Mouse (Mus musculus) right cerebral cortex, postnatal 4 days (tissue): ENCODE results near the gene Gpr179.
"Not testable (repeated sequence)": the region's sequence is repeated elsewhere in the genome, so short reads cannot be mapped to it uniquely, and the experiment has no call there.

Source experiments
- DNase-seq: peaks from one replicate; pipeline ENCODE4 v3.0.0-alpha.2; 2022

Gene Gpr179

GRCm38 (mm10) chr11:97354646-97355045 is 2.8 kb upstream of the Gpr179 start:
- DNase-seq = no peak

GRCm38 (mm10) chr11:97352935-97353597 is 1.2 kb upstream of the Gpr179 start:
- no peak for DNase-seq

GRCm38 (mm10) chr11:97350035-97350434 is 1.8 kb downstream of the Gpr179 start:
- peak; percentile 78 for DNase-seq

DNA sequence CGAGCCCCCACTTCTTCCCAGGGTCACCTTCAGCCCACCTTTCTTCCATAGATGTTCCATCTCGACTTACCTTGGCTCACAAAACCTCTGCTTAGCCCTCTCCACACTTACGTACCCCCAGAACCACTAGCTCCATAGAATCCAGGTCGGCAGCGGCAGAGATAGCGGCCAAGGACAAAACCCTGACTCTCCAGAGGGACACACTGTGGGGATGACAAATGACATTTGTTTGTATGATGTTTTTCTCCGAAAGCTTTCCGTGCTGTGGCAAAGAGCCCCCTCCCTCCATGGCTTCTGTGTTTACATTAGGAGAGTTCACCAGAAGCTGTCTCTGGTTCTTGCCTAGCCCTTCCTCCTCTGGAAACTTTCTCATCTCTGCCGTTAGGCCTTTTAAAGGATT is 4.6 kb downstream of the Gpr179 start:
- DNase-seq = no peak

DNA sequence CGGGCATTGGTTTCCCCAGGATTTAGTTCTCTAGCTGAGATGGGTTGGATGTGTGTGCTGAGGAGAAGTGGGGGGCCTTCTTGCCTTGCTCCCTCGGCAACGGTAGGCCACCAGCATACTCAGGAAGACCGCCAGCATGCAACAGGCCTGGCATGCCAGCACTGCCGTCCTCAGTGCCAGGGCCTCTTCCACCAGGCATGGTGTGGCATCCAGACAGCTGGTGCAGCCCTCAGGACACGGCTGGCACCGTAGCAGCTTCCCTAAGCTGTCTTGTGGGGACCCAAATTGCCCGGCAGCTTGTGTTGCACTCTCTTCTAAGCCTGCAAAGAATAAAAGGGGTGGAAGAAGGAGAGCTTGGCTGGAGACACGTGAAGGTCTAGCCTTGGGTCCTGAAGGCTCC is 5.5 kb downstream of the Gpr179 start:
- peak; percentile 29 for DNase-seq

DNA sequence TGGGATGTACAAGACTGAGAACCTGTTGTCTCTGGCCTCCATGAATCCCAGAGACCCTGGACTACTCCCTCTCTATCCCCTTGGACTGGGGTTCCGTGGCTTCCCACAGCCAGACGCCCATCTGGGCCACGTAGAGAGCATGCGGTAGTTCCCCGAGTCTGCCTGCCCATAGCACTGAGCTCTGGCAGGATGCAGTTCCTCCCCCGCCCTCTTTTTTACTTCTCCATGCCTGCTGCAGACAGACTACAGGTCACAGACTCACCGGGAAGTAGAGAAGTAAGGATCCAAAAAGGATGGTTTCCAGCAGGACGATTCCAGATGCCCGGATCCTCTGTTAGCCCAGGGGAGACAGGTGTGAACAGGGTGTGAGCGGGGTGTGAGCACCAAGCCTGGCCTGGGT is 6.4 kb downstream of the Gpr179 start:
- DNase-seq = no peak

DNA sequence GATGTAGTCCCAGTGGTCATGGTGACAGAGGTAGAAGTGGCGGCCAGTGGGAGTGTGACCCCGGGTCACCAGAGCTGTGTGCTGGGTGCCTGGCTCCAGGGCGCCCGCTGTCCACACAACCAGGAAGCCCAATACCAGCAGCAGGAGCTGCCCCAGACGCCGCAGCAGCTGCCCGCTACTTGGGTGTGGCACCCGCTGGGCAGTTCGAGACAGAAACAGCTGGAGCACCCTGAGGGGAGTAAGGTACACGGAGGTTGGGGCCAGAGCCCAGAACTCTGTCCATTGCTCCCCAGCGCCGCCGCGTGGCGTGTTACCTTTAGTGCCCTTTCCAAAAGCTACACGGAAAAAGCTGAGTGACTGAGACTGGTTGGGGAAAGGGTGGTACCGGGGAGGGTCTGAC is 8.3 kb downstream of the Gpr179 start:
- DNase-seq = no peak

DNA sequence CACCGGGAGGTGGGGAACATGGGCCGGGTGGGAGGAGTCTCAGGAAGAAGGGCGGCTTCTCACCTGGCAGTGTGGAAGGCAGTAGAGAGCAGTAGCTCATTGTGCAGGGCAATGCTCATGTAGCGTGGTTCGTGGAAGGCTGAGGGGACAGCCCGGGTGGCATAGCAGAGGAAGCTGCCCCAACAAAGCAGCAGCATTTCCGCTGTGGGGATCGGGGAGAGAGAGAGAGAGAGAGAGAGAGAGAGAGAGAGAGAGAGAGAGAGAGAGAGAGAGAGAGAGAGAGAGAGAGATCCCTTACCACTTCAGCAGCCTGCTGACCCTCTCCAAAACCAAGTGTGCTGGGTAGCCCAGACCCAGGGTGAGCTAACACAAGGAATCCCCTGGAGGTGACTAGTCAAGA is 8.7 kb downstream of the Gpr179 start:
- DNase-seq = no peak

- DNase-seq = peak; percentile 75
Observed at GRCm38 (mm10) chr11:97338977-97339315, 12.9 kb downstream of the Gpr179 start.

- no peak for DNase-seq
Observed at GRCm38 (mm10) chr11:97338302-97338976, 13.4 kb downstream of the Gpr179 start.

DNA sequence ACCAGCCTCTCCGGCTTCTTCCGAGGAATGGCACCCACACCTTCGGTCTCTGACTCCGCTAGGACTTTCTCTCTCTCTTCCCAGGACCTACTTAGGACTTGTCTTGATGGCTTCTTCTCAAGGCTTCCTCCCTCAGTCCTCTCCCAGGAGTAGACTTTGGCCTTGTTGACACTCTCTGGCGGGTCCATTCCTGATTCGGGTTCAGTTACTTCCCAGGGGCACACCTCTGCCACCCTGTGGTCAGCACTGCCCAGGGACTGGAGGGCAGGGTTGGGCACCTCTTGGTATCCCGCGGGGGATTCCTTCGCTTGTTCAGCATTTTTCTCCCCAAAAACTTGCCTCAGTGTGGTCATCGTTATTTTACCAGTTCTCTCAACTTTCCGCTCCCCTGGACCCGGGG is 14.5 kb downstream of the Gpr179 start:
- no peak for DNase-seq

DNA sequence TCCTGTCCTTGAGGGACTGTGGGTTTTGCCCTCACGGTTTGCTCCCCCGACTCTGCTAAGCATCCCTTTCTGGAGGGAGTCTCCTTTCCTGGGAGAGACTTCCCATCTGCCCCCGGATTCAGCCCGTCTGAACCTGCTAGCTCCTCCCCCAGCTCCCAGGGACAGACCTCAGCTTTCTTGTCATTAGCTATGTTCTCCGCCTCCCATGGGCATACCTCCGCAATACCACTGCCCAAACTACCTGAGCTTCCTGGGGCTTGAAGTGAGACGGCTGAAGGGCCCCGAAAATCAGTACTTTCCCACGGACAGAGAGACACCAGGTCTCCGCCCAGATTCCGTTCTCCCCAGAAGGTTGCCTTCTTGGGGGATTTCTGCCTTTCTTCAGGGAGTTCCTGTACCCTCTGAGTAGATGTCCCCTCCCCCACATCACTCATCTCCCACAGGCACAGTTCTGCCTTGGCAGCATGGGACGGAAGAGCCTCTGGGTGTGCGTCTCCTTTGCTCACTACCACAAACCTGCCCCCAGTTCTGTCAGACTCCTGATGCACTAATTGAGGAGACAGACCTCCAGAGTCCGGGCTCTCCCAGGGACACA is 15.0 kb downstream of the Gpr179 start:
- no peak for DNase-seq

- no peak for DNase-seq
Observed at GRCm38 (mm10) chr11:97336238-97336637, 15.6 kb downstream of the Gpr179 start.

DNA sequence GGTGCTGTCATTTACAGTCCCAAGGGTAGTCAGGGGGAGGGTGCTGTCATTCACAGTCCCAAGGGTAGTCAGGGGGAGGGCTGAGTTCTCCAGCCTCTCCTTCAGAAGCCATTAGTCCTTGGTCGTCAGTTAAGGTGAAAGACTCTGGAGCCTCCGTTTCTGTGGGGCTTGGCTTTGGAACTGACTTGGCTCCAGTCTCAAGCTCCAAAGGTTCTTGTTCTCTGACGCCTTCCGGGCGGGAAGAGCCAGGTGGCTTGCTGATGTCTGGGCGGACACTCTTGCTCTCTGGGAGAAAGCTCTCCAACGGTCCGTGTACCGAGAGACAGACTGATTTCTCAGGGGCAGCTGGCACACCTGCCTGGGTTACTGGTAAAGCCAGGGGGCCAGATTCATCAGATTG is 17.5 kb downstream of the Gpr179 start:
- DNase-seq = no peak

DNA sequence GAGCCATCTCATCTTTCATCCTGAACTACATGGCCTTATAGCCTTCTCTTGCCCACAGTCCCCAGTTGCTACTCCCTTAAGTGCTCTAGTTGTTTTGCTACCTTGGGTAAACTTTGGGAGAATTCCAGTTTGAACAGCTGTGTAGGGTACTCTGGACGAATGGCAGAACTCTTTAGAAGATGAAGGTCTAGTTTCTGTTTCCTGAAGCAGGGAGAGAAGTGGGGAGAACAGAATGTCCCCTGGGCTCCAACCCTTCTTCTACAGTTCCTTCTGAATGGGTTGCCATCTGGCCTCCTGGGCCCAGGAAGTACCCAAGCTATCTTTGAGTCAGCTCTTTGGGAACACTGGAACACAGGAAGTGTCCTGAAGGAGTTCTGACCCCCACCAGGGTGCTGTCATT is 18.0 kb downstream of the Gpr179 start:
- no peak for DNase-seq

- no peak for DNase-seq
Observed at GRCm38 (mm10) chr11:97333044-97333443, 18.8 kb downstream of the Gpr179 start.

- no peak for DNase-seq
Observed at GRCm38 (mm10) chr11:97331231-97332190, 20.4 kb downstream of the Gpr179 start.

GRCm38 (mm10) chr11:97330315-97330714 is 21.6 kb downstream of the Gpr179 start:
- DNase-seq = no peak

DNA sequence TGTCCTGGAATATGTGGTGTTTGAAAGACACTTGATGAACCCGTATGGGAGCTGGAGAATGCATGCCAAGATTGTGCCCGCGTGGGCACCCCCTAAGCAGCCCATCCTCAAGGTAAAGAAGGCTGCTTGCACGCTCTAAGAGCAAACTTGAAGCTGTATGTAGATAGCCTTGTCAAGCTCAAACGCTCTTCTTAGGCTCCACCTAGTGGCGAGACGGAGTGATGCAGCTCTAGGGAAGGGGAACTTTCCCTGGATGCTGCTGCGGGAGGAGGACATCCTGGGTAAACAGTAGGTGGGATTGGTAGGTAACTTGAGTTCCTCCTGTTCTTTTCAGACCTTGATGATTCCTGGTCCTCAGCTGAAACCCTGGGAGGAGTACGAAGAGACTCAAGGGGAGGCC is 23.7 kb downstream of the Gpr179 start:
- DNase-seq = peak; percentile 75

GRCm38 (mm10) chr11:97325224-97325623 is 26.7 kb downstream of the Gpr179 start:
- DNase-seq = no peak

GRCm38 (mm10) chr11:97321894-97322600 is 29.8 kb downstream of the Gpr179 start:
- not testable (repeated sequence) for DNase-seq

GRCm38 (mm10) chr11:97321197-97321596 is 30.7 kb downstream of the Gpr179 start:
- no peak for DNase-seq
